Mouse (Mus musculus) MEL (cell line): ENCODE results near the gene Igsf21.

Experiments used
- CTCF ChIP-seq, 3 experiments: IDR thresholded peaks in 2 of 3; conservative IDR thresholded peaks in 1 of 3; 2 replicates each; pipeline ENCODE4 v1.5.1; 2011 to 2012; ENCODE audit warnings: low read length in 3 of 3, low read depth in 2 of 3, mild to moderate bottlenecking in 2 of 3, improper control_type of control experiment in 1 of 3, inconsistent platforms in 1 of 3, mixed read lengths in 1 of 3, moderate library complexity in 1 of 3; ENCODE audit not compliant: control insufficient read depth in 1 of 3, insufficient read depth in 1 of 3, poor library complexity in 1 of 3, severe bottlenecking in 1 of 3
- ELF1 ChIP-seq: IDR thresholded peaks from 2 replicates; pipeline ENCODE4 v1.6.1; 2014; ENCODE audit warnings: low read depth, mild to moderate bottlenecking, inconsistent platforms, low read length, improper control_type of control experiment, moderate library complexity
- EP300 ChIP-seq, 2 experiments: IDR thresholded peaks; 2 replicates each; pipeline ENCODE4 v1.6.1; 2011; ENCODE audit warnings: improper control_type of control experiment in 2 of 2, low read length in 2 of 2, low read depth in 1 of 2, mild to moderate bottlenecking in 1 of 2
- GATA1 ChIP-seq: IDR thresholded peaks from 2 replicates; pipeline ENCODE4 v1.6.1; 2011; ENCODE audit warnings: low read depth, low read length, improper control_type of control experiment
- MAZ ChIP-seq: IDR thresholded peaks from 2 replicates; pipeline ENCODE4 v1.6.1; 2012; ENCODE audit warnings: low read depth, mild to moderate bottlenecking, inconsistent platforms, low read length, improper control_type of control experiment
- POLR2A ChIP-seq, 2 experiments: IDR thresholded peaks; 2 replicates each; pipeline ENCODE4 v1.6.1; 2011 to 2012; ENCODE audit warnings: low read length in 2 of 2, mild to moderate bottlenecking in 2 of 2, control low read depth in 1 of 2, improper control_type of control experiment in 1 of 2, low read depth in 1 of 2, moderate library complexity in 1 of 2; ENCODE audit not compliant: control insufficient read depth in 1 of 2, insufficient read depth in 1 of 2, poor library complexity in 1 of 2
- POLR2AphosphoS2 ChIP-seq: IDR thresholded peaks from 2 replicates; pipeline ENCODE4 v1.6.1; 2011; ENCODE audit warnings: low read length, improper control_type of control experiment
- POLR2AphosphoS5 ChIP-seq: IDR thresholded peaks from 2 replicates; pipeline ENCODE4 v1.6.1; 2012; ENCODE audit warnings: low read depth, borderline replicate concordance, mild to moderate bottlenecking, inconsistent platforms, low read length, moderate library complexity, mixed read lengths
- SIN3A ChIP-seq: IDR thresholded peaks from 2 replicates; pipeline ENCODE4 v1.6.1; 2012; ENCODE audit warnings: low read length, improper control_type of control experiment, inconsistent platforms
- SMC3 ChIP-seq: IDR thresholded peaks from 2 replicates; pipeline ENCODE4 v1.6.1; 2011; ENCODE audit warnings: low read depth, low read length, improper control_type of control experiment
- TAL1 ChIP-seq: IDR thresholded peaks from 2 replicates; pipeline ENCODE4 v1.6.1; 2012; ENCODE audit warnings: mild to moderate bottlenecking, inconsistent platforms, low read length, moderate library complexity, mixed read lengths
- TCF12 ChIP-seq: IDR thresholded peaks from 2 replicates; pipeline ENCODE4 v1.6.1; 2014; ENCODE audit warnings: low read depth, mild to moderate bottlenecking, inconsistent platforms, low read length, improper control_type of control experiment, moderate library complexity
- USF1 ChIP-seq: IDR thresholded peaks from 2 replicates; pipeline ENCODE4 v1.6.1; 2014; ENCODE audit warnings: low read depth, mild to moderate bottlenecking, inconsistent platforms, low read length, improper control_type of control experiment, moderate library complexity
- ZC3H11A ChIP-seq: IDR thresholded peaks from 2 replicates; pipeline ENCODE4 v1.6.1; 2012; ENCODE audit warnings: low read depth, mild to moderate bottlenecking, inconsistent platforms, low read length, improper control_type of control experiment

GRCm38 (mm10) chr4:140215205-140215604, 31.4 kb downstream of the Igsf21 start:
- TF ChIP-seq CTCF (IDR thresholded peaks at IDR 0.05 in 2 of 3, conservative IDR thresholded peaks at IDR 0.05 in 1 of 3; ENCODE audit: control insufficient read depth in 1 of 3, insufficient read depth in 1 of 3, low read depth in 2 of 3, low read length in 3 of 3, poor library complexity in 1 of 3, severe bottlenecking in 1 of 3) (no peak), POLR2A (IDR thresholded peaks at IDR 0.05; ENCODE audit: control insufficient read depth in 1 of 2, insufficient read depth in 1 of 2, low read depth in 1 of 2, low read length in 2 of 2, poor library complexity in 1 of 2) (no peak), POLR2AphosphoS2 (no peak), ZC3H11A (no peak), MAZ (no peak), EP300 (IDR thresholded peaks at IDR 0.05; ENCODE audit: low read depth in 1 of 2, low read length in 2 of 2) (no peak), TCF12 (no peak), ELF1 (no peak), TAL1 (no peak), SMC3 (no peak), POLR2AphosphoS5 (no peak), SIN3A (no peak), GATA1 (no peak), USF1 (no peak)
